Comparison of ENCODE assay signal across 10 mouse cellular contexts in the genomic region with DNA sequence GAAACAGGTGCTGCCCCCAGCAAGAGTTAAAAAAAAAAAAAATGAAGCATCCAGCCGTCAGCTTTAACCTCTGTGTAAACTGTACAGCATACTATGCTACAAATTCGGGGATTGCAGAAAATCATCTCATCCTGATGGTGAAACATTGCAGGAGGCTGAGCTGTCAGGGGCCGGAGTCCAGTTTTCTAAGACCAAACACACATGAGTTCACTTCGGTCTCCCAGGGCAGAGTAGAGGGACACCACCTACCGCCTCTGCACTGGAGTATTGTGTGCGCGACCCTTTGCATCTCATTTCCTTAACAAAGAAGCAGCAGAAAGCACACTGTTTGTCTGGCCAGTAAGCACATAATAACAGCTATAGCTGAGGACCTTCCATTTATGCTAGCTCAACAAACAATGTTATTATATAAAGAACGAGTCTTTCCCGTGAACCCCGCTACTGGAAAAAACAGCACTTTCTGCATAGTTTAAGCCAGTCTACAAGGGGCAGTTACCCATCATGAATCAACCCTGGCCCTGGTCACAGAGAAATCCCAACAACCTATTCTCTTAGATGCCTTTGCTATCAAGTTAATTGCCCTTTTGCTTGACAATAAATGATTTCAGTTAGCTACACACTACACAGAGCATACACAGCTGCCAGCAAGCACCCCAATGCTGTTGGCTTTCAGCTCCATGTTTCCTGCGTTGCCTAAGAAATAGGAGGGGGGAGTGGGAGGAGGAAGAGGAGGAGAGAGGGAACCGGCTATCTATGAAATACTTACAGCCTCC.
DNase-seq lines count a peak whose midpoint lies in the region; ATAC-seq and TF ChIP-seq lines count a peak whose summit lies in the region.
"Had no signal": no experiment of that assay in that cellular context is flagged by ENCODE, and none has a peak within 500 bp of the region (broad histone marks: within the 10 kb centered on the region; RNA-seq: fewer than 3 reads in every experiment).

No protein-coding gene starts in this region.

- no peak overlapping the region for H3K27ac ChIP-seq in intestine, embryonic 14.5 days (ENCODE audit: low read depth)
- H3K27ac ChIP-seq in intestine, embryonic 15.5 days: no peak overlapping the region
- H3K27ac ChIP-seq in cerebellum, adult 2 months (ENCODE audit: insufficient read depth, low read length): peak overlapping the region; percentile 77
- H3K27ac ChIP-seq in forebrain, postnatal 0 days (ENCODE audit: low read depth, low read length): peak overlapping the region; percentile 83
- H3K27ac ChIP-seq in midbrain, embryonic 14.5 days (replicated peaks; ENCODE audit: low read depth, low read length): peak overlapping the region; percentile 85
- H3K27ac ChIP-seq: macrophage had no signal

- DNase-seq in intestine, embryonic 14.5 days (ENCODE audit: low spot score): peak; percentile 47
- peak; percentile 64 to 69 for DNase-seq in cerebellum, adult 2 months
- DNase-seq in forebrain, postnatal 0 days: peak; percentile 71
- DNase-seq in midbrain, embryonic 14.5 days: peak; percentile 75
- no peak for DNase-seq in adrenal gland, adult 8-10 months
- DNase-seq in heart, postnatal 36 days: no peak
- no peak for DNase-seq in urinary bladder, postnatal 14 days (ENCODE audit: low spot score)

- no peaks in the 10 kb centered on the region for H3K9me3 ChIP-seq in intestine, embryonic 14.5 days (ENCODE audit: control insufficient read depth, low read length)
- no peaks in the 10 kb centered on the region for H3K9me3 ChIP-seq in intestine, embryonic 15.5 days
- H3K9me3 ChIP-seq in forebrain, postnatal 0 days (ENCODE audit: low read length): no peaks in the 10 kb centered on the region
- no peaks in the 10 kb centered on the region for H3K9me3 ChIP-seq in midbrain, embryonic 14.5 days (ENCODE audit: control insufficient read depth, low read length)
- H3K9me3 ChIP-seq: G1E had no signal

- no peak overlapping the region for H3K9ac ChIP-seq in intestine, embryonic 14.5 days (ENCODE audit: low read length)
- H3K9ac ChIP-seq in intestine, embryonic 15.5 days: no peak overlapping the region
- peak overlapping the region; percentile 58 for H3K9ac ChIP-seq in forebrain, postnatal 0 days
- H3K9ac ChIP-seq in midbrain, embryonic 14.5 days (replicated peaks; ENCODE audit: low read length): peak overlapping the region; percentile 67

- no peak for TF ChIP-seq CTCF in cerebellum, adult 2 months (IDR thresholded peaks at IDR 0.05; ENCODE audit: borderline replicate concordance, insufficient read depth, low read depth, low read length)
- no peak for TF ChIP-seq CTCF in forebrain, postnatal 0 days (IDR thresholded peaks at IDR 0.05; ENCODE audit: low read depth)

- intact Hi-C loops in heart, postnatal 36 days (cut with DNase I): no loop called here

- ATAC-seq in intestine, embryonic 14.5 days (replicated peaks; ENCODE audit: low FRiP score, low TSS enrichment, low read depth): no peak
- no peak for ATAC-seq in intestine, embryonic 15.5 days
- peak; percentile 86 for ATAC-seq in forebrain, postnatal 0 days
- peak; percentile 73 for ATAC-seq in midbrain, embryonic 14.5 days (ENCODE audit: low FRiP score, low TSS enrichment)

- TF ChIP-seq POLR2A in cerebellum, adult 2 months (IDR thresholded peaks at IDR 0.05; ENCODE audit: borderline replicate concordance, insufficient read depth, low read length): no peak

- no peak overlapping the region for H3K4me3 ChIP-seq in intestine, embryonic 14.5 days (ENCODE audit: low read depth, low read length)
- H3K4me3 ChIP-seq in intestine, embryonic 15.5 days (replicated peaks): no peak overlapping the region
- peak overlapping the region; percentile 89 for H3K4me3 ChIP-seq in cerebellum, adult 2 months (replicated peaks; ENCODE audit: insufficient read depth, low read depth, low read length)
- H3K4me3 ChIP-seq in forebrain, postnatal 0 days (ENCODE audit: low read depth, low read length): peak overlapping the region; percentile 50
- peak overlapping the region; percentile 51 for H3K4me3 ChIP-seq in midbrain, embryonic 14.5 days (replicated peaks; ENCODE audit: low read depth, low read length)

- WGBS in intestine, embryonic 14.5 days: 74% methylated on average over 12 of the region's 12 CpGs
- WGBS in intestine, embryonic 15.5 days: 70% methylated on average over 12 of the region's 12 CpGs
- WGBS in cerebellum, adult 2 months: 3% methylated on average over 12 of the region's 12 CpGs
- WGBS in forebrain, postnatal 0 days: 8% methylated on average over 12 of the region's 12 CpGs
- 22% methylated on average over 12 of the region's 12 CpGs for WGBS in midbrain, embryonic 14.5 days

- H3K27me3 ChIP-seq in intestine, embryonic 14.5 days (replicated peaks; ENCODE audit: control insufficient read depth, insufficient read depth, low read length): no peaks in the 10 kb centered on the region
- no peaks in the 10 kb centered on the region for H3K27me3 ChIP-seq in intestine, embryonic 15.5 days (replicated peaks)
- no peaks in the 10 kb centered on the region for H3K27me3 ChIP-seq in cerebellum, adult 2 months (ENCODE audit: control insufficient read depth, insufficient read depth, low read length)
- H3K27me3 ChIP-seq in forebrain, postnatal 0 days (ENCODE audit: insufficient read depth, low read length): no peaks in the 10 kb centered on the region
- H3K27me3 ChIP-seq in midbrain, embryonic 14.5 days (ENCODE audit: control insufficient read depth, insufficient read depth, low read length): no peaks in the 10 kb centered on the region

- no peaks in the 10 kb centered on the region for H3K4me1 ChIP-seq in intestine, embryonic 14.5 days (replicated peaks; ENCODE audit: control insufficient read depth, insufficient read depth, low read length)
- no peaks in the 10 kb centered on the region for H3K4me1 ChIP-seq in intestine, embryonic 15.5 days (replicated peaks)
- peaks cover 22% of the 10 kb centered on the region for H3K4me1 ChIP-seq in cerebellum, adult 2 months (ENCODE audit: control insufficient read depth, insufficient read depth, low read length)
- H3K4me1 ChIP-seq in forebrain, postnatal 0 days (ENCODE audit: insufficient read depth): peaks cover 12% of the 10 kb centered on the region
- peaks cover 19% of the 10 kb centered on the region; the same call in 1 of the 2 replicates for H3K4me1 ChIP-seq in midbrain, embryonic 14.5 days (ENCODE audit: control insufficient read depth, insufficient read depth, low read length)

- no peaks in the 10 kb centered on the region for H3K36me3 ChIP-seq in intestine, embryonic 14.5 days (ENCODE audit: control insufficient read depth, insufficient read depth, low read length)
- no peaks in the 10 kb centered on the region for H3K36me3 ChIP-seq in intestine, embryonic 15.5 days
- no peaks in the 10 kb centered on the region for H3K36me3 ChIP-seq in forebrain, postnatal 0 days (ENCODE audit: insufficient read depth)
- no peaks in the 10 kb centered on the region for H3K36me3 ChIP-seq in midbrain, embryonic 14.5 days (ENCODE audit: control insufficient read depth, insufficient read depth, low read length)
- H3K36me3 ChIP-seq: G1E had no signal

- H3K4me2 ChIP-seq in intestine, embryonic 14.5 days (ENCODE audit: low read length): no peak overlapping the region
- no peak overlapping the region for H3K4me2 ChIP-seq in intestine, embryonic 15.5 days (replicated peaks)
- peak overlapping the region; percentile 61 for H3K4me2 ChIP-seq in forebrain, postnatal 0 days (ENCODE audit: low read depth)
- peak overlapping the region; percentile 55 for H3K4me2 ChIP-seq in midbrain, embryonic 14.5 days (ENCODE audit: low read length)

Comparison
In these comparisons a context has a peak if more than half of its experiments do, and no peak if none do; other contexts are left out.
1. ATAC-seq: peak in forebrain, postnatal 0 days (single experiment) and midbrain, embryonic 14.5 days (single experiment); none in intestine, embryonic 14.5 days (single experiment) and intestine, embryonic 15.5 days (single experiment).
2. DNase-seq: peak in intestine, embryonic 14.5 days (single experiment), cerebellum, adult 2 months (2 of 2), forebrain, postnatal 0 days (single experiment) and midbrain, embryonic 14.5 days (single experiment); none in adrenal gland, adult 8-10 months (single experiment), heart, postnatal 36 days (0 of 2) and urinary bladder, postnatal 14 days (single experiment).
3. H3K27ac ChIP-seq: peak in cerebellum, adult 2 months (single experiment), forebrain, postnatal 0 days (single experiment) and midbrain, embryonic 14.5 days (single experiment); none in intestine, embryonic 14.5 days (single experiment) and intestine, embryonic 15.5 days (single experiment).
4. H3K4me2 ChIP-seq: peak in forebrain, postnatal 0 days (single experiment) and midbrain, embryonic 14.5 days (single experiment); none in intestine, embryonic 14.5 days (single experiment) and intestine, embryonic 15.5 days (single experiment).
5. H3K4me3 ChIP-seq: peak in cerebellum, adult 2 months (single experiment), forebrain, postnatal 0 days (single experiment) and midbrain, embryonic 14.5 days (single experiment); none in intestine, embryonic 14.5 days (single experiment) and intestine, embryonic 15.5 days (single experiment).
6. H3K9ac ChIP-seq: peak in forebrain, postnatal 0 days (single experiment) and midbrain, embryonic 14.5 days (single experiment); none in intestine, embryonic 14.5 days (single experiment) and intestine, embryonic 15.5 days (single experiment).